Mouse (Mus musculus): ENCODE measurements around the gene Prss27.

DNA sequence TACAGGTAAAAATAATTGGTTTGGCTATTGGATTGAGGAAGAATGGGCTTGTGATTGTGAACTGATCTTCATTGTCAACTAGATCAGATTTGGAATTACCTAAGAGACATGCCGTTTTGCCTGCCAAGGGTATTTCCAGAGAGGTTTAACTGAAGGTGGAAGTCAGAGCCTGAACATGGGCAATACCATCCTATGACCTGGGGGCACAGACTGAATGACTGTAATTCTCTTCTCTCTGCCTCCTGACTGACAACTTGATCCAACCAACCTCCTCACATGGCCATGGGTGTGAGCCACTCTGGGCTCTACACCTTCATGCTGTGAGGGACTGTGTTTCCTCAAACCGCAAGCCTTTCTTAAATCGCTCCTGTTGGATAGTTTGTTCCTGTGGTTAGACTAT, 32.9 kb upstream of the Prss27 start:
- no peak for TF ChIP-seq CTCF (IDR thresholded peaks at IDR 0.05; ENCODE audit: control insufficient read depth, insufficient read depth, insufficient read length)
- no peak for TF ChIP-seq MYOG (IDR thresholded peaks at IDR 0.05; ENCODE audit: control insufficient read depth, extremely low read depth, insufficient read length)
- no peak for TF ChIP-seq USF1 (IDR thresholded peaks at IDR 0.05; ENCODE audit: low read depth)
- TF ChIP-seq MYOD1 (IDR thresholded peaks at IDR 0.05; ENCODE audit: control insufficient read depth, insufficient read length, low read depth): no peak
- no peak for TF ChIP-seq MAX (IDR thresholded peaks at IDR 0.05)
